Mouse (Mus musculus) E14TG2a.4 (cell line): ENCODE results near the gene Syk.

Source experiments
- CTCF ChIP-seq: conservative IDR thresholded peaks from 2 replicates; pipeline ENCODE4 v1.5.1; 2014; ENCODE audit warnings: low read length
- NANOG ChIP-seq: IDR thresholded peaks from 2 replicates; pipeline ENCODE4 v1.6.1; 2014; ENCODE audit warnings: borderline replicate concordance, low read length, mixed read lengths
- POU5F1 ChIP-seq: IDR thresholded peaks from 2 replicates; pipeline ENCODE4 v1.6.1; 2014; ENCODE audit warnings: low read length, borderline replicate concordance

GRCm38 (mm10) chr13:52565103-52565739 lies 17.8 kb upstream of the Syk start:
- TF ChIP-seq CTCF = no peak; the same call in 1 of the 2 replicates
- no peak for TF ChIP-seq NANOG
- TF ChIP-seq POU5F1 = no peak
